Mouse (Mus musculus) megakaryocyte, embryonic 14.5 days (primary cell): Measurements from ENCODE around the gene Treml4.

Experiments
- FLI1 ChIP-seq: IDR thresholded peaks from 2 replicates; pipeline ENCODE4 v1.6.1; 2012; ENCODE audit warnings: low read length, inconsistent platforms, mixed read lengths
- GATA1 ChIP-seq: IDR thresholded peaks from 3 replicates; pipeline ENCODE4 v1.6.1; 2012; ENCODE audit warnings: mixed read lengths, low read length, inconsistent platforms, borderline replicate concordance

- TF ChIP-seq FLI1 (no peak), GATA1 (no peak)
Observed at GRCm38 (mm10) chr17:48230680-48231079, 33.4 kb upstream of the Treml4 start.
